Mouse (Mus musculus) hindbrain, embryonic 14.5 days (tissue): Measurements from ENCODE around the gene Cer1. TPM values are rescaled to one million over a fixed set of nuclear protein-coding genes. Genes with fewer than 3 reads are reported as not detected.

ENCODE experiments used
- ATAC-seq: fragments of 200-750 bp; cut with Nextera tagmentation; 2 replicates; pipeline ENCODE4 v1.8.0; 2017; ENCODE audit warnings: moderate number of reproducible peaks, mild to moderate bottlenecking, moderate TSS enrichment, moderate library complexity; ENCODE audit not compliant: low FRiP score
- DNase-seq: peaks from one replicate; pipeline ENCODE4 v3.0.0-alpha.2; 2015; ENCODE audit warnings: low spot score
- H3K27ac ChIP-seq: fragments of 300-500 bp; sonication (generic); 2 replicates; pipeline ENCODE4 v1.5.1; 2014; ENCODE audit warnings: mild to moderate bottlenecking, moderate library complexity
- H3K27me3 ChIP-seq: fragments of 300-500 bp; sonication (generic); 2 replicates; pipeline ENCODE4 v1.6.1; 2014; ENCODE audit warnings: mild to moderate bottlenecking, low read length, mixed read lengths; ENCODE audit not compliant: control insufficient read depth, insufficient read depth
- H3K36me3 ChIP-seq: fragments of 300-500 bp; sonication (generic); replicated peaks from 2 replicates; pipeline ENCODE4 v1.6.1; 2014; ENCODE audit not compliant: control insufficient read depth, insufficient read depth
- H3K4me1 ChIP-seq: fragments of 300-500 bp; sonication (generic); replicated peaks from 2 replicates; pipeline ENCODE4 v1.6.1; 2014; ENCODE audit warnings: antibody characterized with exemption, low read length, mixed read lengths; ENCODE audit not compliant: control insufficient read depth, insufficient read depth
- H3K4me2 ChIP-seq: fragments of 300-500 bp; sonication (generic); replicated peaks from 2 replicates; pipeline ENCODE4 v1.6.1; 2014; ENCODE audit warnings: mild to moderate bottlenecking, moderate library complexity
- H3K4me3 ChIP-seq: fragments of 300-500 bp; sonication (generic); replicated peaks from 2 replicates; pipeline ENCODE4 v1.5.1; 2014; ENCODE audit warnings: mild to moderate bottlenecking, low read length
- H3K9ac ChIP-seq: fragments of 300-500 bp; sonication (generic); 2 replicates; pipeline ENCODE4 v1.6.1; 2014
- H3K9me3 ChIP-seq: fragments of 300-500 bp; sonication (generic); 2 replicates; pipeline ENCODE4 v1.6.1; 2016; ENCODE audit warnings: low read length; ENCODE audit not compliant: control insufficient read depth
- WGBS: fragments of 180-500 bp; shearing (Covaris S2); extraction: QIAGEN DNeasy Blood & Tissue Kit; methylation state at CpG from one replicate; pipeline ENCODE4 v1.1.7; 2014; 5-methylcytosine and 5-hydroxymethylcytosine counted together
- polyA plus RNA-seq: library from polyadenylated mRNA; unstranded; fragments of >200 nt; fragmentation: Nextera tagmentation; extraction: Ambion mirVana; gene quantifications from 2 replicates; pipeline ENCODE4 v1.2.1, GENCODE M21; 2014

Gene Cer1
- polyA plus RNA-seq, 1 experiment from 2014 or later = not detected

DNA sequence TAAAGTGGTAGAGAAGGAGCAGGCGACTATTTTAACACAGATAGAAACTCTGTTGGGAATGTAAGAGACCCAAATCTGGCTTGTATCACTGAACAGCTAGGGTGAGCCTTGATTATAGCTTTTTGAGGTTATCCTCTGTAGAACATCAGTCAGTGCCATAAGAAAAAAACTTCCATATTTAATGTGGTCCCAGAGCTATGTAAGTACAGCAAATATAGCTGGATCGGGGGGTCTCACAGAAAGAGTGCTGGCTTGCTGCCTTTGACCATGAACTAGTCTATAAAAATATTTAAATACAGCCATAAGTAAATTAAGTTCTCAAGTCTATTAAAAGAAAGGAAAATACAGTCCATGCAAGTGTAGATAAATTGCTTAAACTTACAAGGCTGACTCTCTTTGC is 4.7 kb downstream of the Cer1 start:
- ATAC-seq (no peak), DNase-seq (no peak)
- Histone ChIP-seq H3K9ac (no peak overlapping the region), H3K4me3 (no peak overlapping the region), H3K4me1 (no peaks in the 10 kb centered on the region), H3K4me2 (no peak overlapping the region), H3K9me3 (no peaks in the 10 kb centered on the region), H3K27ac (no peak overlapping the region), H3K36me3 (no peaks in the 10 kb centered on the region), H3K27me3 (no peaks in the 10 kb centered on the region)
- 87% methylated on average over 2 of the region's 2 CpGs for WGBS

DNA sequence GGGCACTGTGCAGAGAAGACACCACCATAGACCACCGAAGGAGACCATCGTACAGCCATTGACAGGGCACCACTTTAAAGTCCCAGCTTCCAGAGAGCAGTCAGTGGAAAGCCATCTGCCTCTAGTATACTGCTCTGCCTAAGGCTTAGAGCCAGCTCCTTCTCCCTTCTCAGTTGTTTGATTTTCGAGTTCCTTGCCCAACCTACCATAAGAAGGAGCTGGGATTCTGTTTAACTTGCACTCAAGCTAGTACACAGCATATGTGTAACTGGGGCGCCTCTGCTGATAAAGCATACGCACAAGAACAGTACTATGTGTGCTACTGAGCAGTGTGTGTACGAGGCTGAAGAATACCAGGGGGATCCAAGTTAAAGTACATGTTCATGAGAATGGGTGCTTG is 5.8 kb downstream of the Cer1 start:
- no peak for ATAC-seq

DNA sequence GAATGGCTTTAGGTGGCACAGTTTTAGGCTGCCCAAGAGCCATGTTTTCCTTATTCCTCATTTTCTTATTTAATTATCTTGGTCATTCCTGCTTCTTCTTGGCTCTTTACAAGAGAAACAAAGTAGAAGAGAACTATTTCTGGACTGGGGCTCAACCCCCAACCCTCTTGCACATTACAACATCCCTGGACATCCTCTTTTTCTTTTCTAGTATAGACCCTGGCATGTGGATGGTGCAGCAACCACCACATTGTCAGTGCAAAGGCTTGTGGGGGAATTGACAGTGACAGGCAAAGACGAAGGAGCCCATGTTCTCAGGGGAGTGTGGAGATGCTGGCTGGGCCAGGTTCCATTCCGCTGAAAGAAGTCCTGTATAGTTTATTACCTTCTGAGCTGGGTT is 8.3 kb downstream of the Cer1 start:
- no peaks in the 10 kb centered on the region for H3K36me3 ChIP-seq
- no peak overlapping the region for H3K27ac ChIP-seq
- no peak overlapping the region for H3K4me3 ChIP-seq
- no peaks in the 10 kb centered on the region for H3K4me1 ChIP-seq
- WGBS = 85% methylated on average over 2 of the region's 2 CpGs
- H3K9me3 ChIP-seq = no peaks in the 10 kb centered on the region
- DNase-seq (no peak), ATAC-seq (no peak)
- no peaks in the 10 kb centered on the region for H3K27me3 ChIP-seq
- no peak overlapping the region for H3K9ac ChIP-seq
- no peak overlapping the region for H3K4me2 ChIP-seq

More for the DNA sequence above, 5.8 kb downstream of the Cer1 start:
- H3K9me3 ChIP-seq = no peaks in the 10 kb centered on the region
- no peak overlapping the region for H3K27ac ChIP-seq
- 88% methylated on average over 6 of the region's 6 CpGs for WGBS
- H3K4me3 ChIP-seq = no peak overlapping the region
- no peaks in the 10 kb centered on the region for H3K4me1 ChIP-seq
- no peak overlapping the region for H3K4me2 ChIP-seq
- no peak for DNase-seq
- no peak overlapping the region for H3K9ac ChIP-seq
- no peaks in the 10 kb centered on the region for H3K27me3 ChIP-seq
- no peaks in the 10 kb centered on the region for H3K36me3 ChIP-seq

GRCm38 (mm10) chr4:82875532-82875931 is 9.4 kb downstream of the Cer1 start:
- no peak overlapping the region for H3K4me2 ChIP-seq
- WGBS = 75% methylated on average over 4 of the region's 4 CpGs

DNA sequence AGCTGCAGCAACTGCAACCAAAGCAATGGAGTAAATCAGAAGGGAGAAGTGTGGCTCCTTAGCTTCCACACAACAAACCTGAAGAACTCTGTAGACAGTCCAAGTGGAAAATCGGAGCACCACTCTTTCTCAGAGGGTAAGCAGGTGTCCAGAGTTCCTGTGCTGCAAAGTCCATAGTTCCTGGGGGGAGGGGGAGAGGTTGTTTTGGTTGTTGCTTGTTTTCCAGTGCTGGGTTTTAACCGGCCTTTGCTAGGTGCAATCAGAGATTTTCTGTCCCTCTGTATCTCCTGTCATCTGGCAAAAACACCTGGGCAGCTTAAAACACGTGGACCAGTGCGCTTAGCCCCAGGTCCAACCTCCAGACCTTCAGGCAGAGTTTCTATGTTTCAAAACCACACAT is 10.2 kb downstream of the Cer1 start:
- Histone ChIP-seq H3K36me3 (no peaks in the 10 kb centered on the region), H3K27ac (no peak overlapping the region)
- no peak for ATAC-seq

More at GRCm38 (mm10) chr4:82875532-82875931, 9.4 kb downstream of the Cer1 start:
- Histone ChIP-seq H3K36me3 (no peaks in the 10 kb centered on the region), H3K9ac (no peak overlapping the region), H3K4me3 (no peak overlapping the region), H3K27me3 (no peaks in the 10 kb centered on the region), H3K27ac (no peak overlapping the region), H3K9me3 (no peaks in the 10 kb centered on the region), H3K4me1 (no peaks in the 10 kb centered on the region)
- DNase-seq (no peak), ATAC-seq (no peak)

GRCm38 (mm10) chr4:82872548-82872947 is 12.4 kb downstream of the Cer1 start:
- 77% methylated on average over 4 of the region's 4 CpGs for WGBS

More for the DNA sequence above, 10.2 kb downstream of the Cer1 start:
- Histone ChIP-seq H3K4me2 (no peak overlapping the region), H3K9ac (no peak overlapping the region), H3K4me3 (no peak overlapping the region), H3K9me3 (no peaks in the 10 kb centered on the region), H3K27me3 (no peaks in the 10 kb centered on the region), H3K4me1 (no peaks in the 10 kb centered on the region)
- WGBS = 66% methylated on average over 4 of the region's 4 CpGs
- no peak for DNase-seq

GRCm38 (mm10) chr4:82872121-82872520 is 12.8 kb downstream of the Cer1 start:
- Histone ChIP-seq H3K4me2 (no peak overlapping the region), H3K27me3 (no peaks in the 10 kb centered on the region), H3K4me1 (no peaks in the 10 kb centered on the region), H3K27ac (no peak overlapping the region), H3K9me3 (no peaks in the 10 kb centered on the region), H3K36me3 (no peaks in the 10 kb centered on the region), H3K9ac (no peak overlapping the region), H3K4me3 (no peak overlapping the region)
- 21% methylated on average over 6 of the region's 6 CpGs for WGBS
- no peak for DNase-seq
- no peak for ATAC-seq

More at GRCm38 (mm10) chr4:82872548-82872947, 12.4 kb downstream of the Cer1 start:
- Histone ChIP-seq H3K27ac (no peak overlapping the region), H3K4me2 (no peak overlapping the region), H3K9ac (no peak overlapping the region), H3K4me1 (no peaks in the 10 kb centered on the region), H3K4me3 (no peak overlapping the region), H3K27me3 (no peaks in the 10 kb centered on the region), H3K9me3 (no peaks in the 10 kb centered on the region), H3K36me3 (no peaks in the 10 kb centered on the region)
- ATAC-seq (no peak), DNase-seq (no peak)

GRCm38 (mm10) chr4:82870931-82871330 is 14.0 kb downstream of the Cer1 start:
- ATAC-seq (no peak), DNase-seq (no peak)
- 85% methylated on average over 6 of the region's 6 CpGs for WGBS
- Histone ChIP-seq H3K36me3 (no peaks in the 10 kb centered on the region), H3K9me3 (no peaks in the 10 kb centered on the region), H3K9ac (no peak overlapping the region), H3K27ac (no peak overlapping the region), H3K4me1 (no peaks in the 10 kb centered on the region), H3K27me3 (no peaks in the 10 kb centered on the region), H3K4me3 (no peak overlapping the region), H3K4me2 (no peak overlapping the region)

DNA sequence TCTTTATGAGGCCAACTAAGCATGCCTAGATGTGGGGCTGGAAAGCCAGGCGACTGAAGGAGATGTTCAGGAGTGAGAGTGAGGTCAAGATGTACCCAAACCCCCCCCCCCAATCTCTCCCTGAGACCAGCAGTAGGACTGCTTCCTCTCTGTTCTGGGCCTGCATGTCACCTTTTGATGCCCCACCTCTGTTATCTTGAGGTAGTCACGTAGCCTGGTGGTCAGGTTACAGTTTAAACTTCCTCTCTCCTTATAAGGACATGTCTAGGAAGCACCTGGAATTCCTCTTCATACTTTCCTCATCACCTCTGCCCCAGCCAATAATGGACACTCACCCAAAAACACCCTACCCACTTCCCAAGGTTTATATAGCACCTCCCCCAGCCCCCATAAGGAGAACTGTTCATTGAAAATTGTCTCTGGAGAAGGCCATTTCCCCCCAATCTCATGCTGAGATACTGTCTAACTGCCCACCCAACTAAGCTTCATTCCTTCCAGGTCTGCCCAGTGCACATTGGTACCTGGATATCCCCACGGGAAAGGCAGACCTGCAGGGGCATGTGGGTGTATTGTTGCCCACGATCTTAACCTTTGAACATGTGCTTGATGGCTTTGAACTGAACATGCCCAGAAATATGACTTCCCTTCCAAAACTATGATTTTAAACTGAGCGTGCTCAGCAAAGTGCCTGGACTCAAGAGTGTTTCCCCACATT is 17.1 kb downstream of the Cer1 start:
- Histone ChIP-seq H3K9ac (no peak overlapping the region), H3K4me1 (no peaks in the 10 kb centered on the region), H3K36me3 (no peaks in the 10 kb centered on the region), H3K4me3 (no peak overlapping the region), H3K9me3 (no peaks in the 10 kb centered on the region), H3K27me3 (no peaks in the 10 kb centered on the region), H3K4me2 (no peak overlapping the region), H3K27ac (no peak overlapping the region)
- WGBS = 88% methylated on average over 5 of the region's 5 CpGs
- DNase-seq = no peak
- ATAC-seq = no peak

- Histone ChIP-seq H3K9ac (no peak overlapping the region), H3K27me3 (no peaks in the 10 kb centered on the region), H3K27ac (no peak overlapping the region), H3K4me1 (no peaks in the 10 kb centered on the region), H3K36me3 (no peaks in the 10 kb centered on the region), H3K4me2 (no peak overlapping the region), H3K9me3 (no peaks in the 10 kb centered on the region), H3K4me3 (no peak overlapping the region)
- 70% methylated on average over 4 of the region's 4 CpGs for WGBS
- DNase-seq (no peak), ATAC-seq (no peak)
Measured at GRCm38 (mm10) chr4:82867111-82867510, 17.8 kb downstream of the Cer1 start.
